Mouse (Mus musculus): ENCODE results near the gene Ilkap.

DNA sequence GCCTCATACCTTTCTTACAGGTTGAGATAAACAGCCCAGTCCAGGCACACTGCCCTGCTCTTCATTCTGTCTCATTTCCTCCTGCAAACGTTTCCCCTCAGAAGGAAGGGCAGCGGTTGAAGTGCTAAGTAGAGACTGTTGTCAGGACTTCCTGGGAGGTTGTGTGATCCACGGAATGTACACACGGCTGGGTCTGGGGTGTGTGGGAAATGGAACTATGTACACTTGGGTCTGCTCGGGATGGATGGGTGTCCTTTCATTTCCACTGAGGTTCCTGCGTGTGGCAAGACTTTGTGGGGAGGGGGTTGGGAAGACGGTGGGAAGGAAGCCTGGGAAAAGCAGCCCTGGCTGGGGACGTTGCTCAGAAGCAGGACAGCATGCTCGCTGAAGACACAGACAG, 27.8 kb upstream of the Ilkap start:
- TF ChIP-seq MYC (IDR thresholded peaks at IDR 0.05; ENCODE audit: low read depth, low read length) (no peak), CHD2 (IDR thresholded peaks at IDR 0.05; ENCODE audit: low read length) (no peak), CTCF (IDR thresholded peaks at IDR 0.05 in 2 of 3, conservative IDR thresholded peaks at IDR 0.05 in 1 of 3; ENCODE audit: control insufficient read depth in 1 of 3, insufficient read depth in 1 of 3, low read depth in 2 of 3, low read length in 3 of 3, poor library complexity in 1 of 3, severe bottlenecking in 1 of 3) (no peak), TAL1 (IDR thresholded peaks at IDR 0.05; ENCODE audit: low read length) (no peak), TCF12 (IDR thresholded peaks at IDR 0.05; ENCODE audit: low read depth, low read length) (no peak), RCOR1 (IDR thresholded peaks at IDR 0.05; ENCODE audit: low read depth, low read length) (no peak), MAFK (IDR thresholded peaks at IDR 0.05; ENCODE audit: borderline replicate concordance, low read depth, low read length) (no peak)
